Mouse (Mus musculus): Measurements from ENCODE around the gene Actn2. TPM values are rescaled to one million over a fixed set of nuclear protein-coding genes. Genes with fewer than 3 reads are reported as not detected.

Actn2 gene
- polyA plus RNA-seq, 1 experiment from 2014 or later = not detected

DNA sequence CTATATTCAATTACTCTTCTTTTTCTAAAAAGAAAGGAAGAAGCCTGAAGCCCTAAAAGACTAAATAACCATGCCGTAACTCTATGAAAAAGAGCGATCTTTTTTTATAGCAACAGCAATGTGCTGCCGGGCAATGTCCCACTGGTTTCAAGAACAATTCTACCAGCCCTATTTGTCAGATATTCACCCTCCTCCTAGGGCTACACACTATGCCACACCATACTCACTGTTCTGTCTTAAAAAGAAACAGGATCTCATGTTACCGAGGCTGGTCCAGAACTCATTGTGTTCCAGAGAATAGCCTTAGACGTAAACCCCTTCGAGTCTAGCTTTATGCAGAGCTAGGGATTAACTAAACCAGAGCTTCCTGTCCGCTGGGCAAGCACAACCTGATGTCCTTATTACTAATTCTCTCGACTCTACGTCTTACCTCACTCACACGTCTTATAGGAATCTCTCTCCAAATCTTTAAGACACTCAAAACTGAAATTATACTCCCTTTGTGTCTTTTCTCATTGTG is 83.6 kb downstream of the Actn2 start:
- Histone ChIP-seq H3K4me3 (ENCODE audit: inconsistent target) (peak overlapping the region; percentile 97), H3K36me3 (ENCODE audit: inconsistent target) (no peaks in the 10 kb centered on the region), H3K79me2 (ENCODE audit: inconsistent target) (peaks cover 44% of the 10 kb centered on the region), H3K27ac (peak overlapping the region; percentile 77)
- 6% methylated on average over 10 of the region's 10 CpGs for WGBS (ENCODE audit: missing documents)

GRCm38 (mm10) chr13:12255911-12256705 is 84.5 kb downstream of the Actn2 start:
- Histone ChIP-seq H3K27ac (peak overlapping the region; percentile 77), H3K36me3 (ENCODE audit: inconsistent target) (no peaks in the 10 kb centered on the region), H3K79me2 (ENCODE audit: inconsistent target) (peaks cover 44% of the 10 kb centered on the region), H3K4me3 (ENCODE audit: inconsistent target) (peak overlapping the region; percentile 97)
- 10% methylated on average over 3 of the region's 3 CpGs for WGBS (ENCODE audit: missing documents)

- H3K27ac ChIP-seq = no peak overlapping the region
- 97% methylated on average over 3 of the region's 3 CpGs for WGBS (ENCODE audit: missing documents)
- peaks cover 30% of the 10 kb centered on the region for H3K79me2 ChIP-seq (ENCODE audit: inconsistent target)
- H3K4me3 ChIP-seq (ENCODE audit: inconsistent target) = no peak overlapping the region
- H3K36me3 ChIP-seq (ENCODE audit: inconsistent target) = peaks cover 46% of the 10 kb centered on the region
Observed at GRCm38 (mm10) chr13:12250496-12250895, 90.1 kb downstream of the Actn2 start.

DNA sequence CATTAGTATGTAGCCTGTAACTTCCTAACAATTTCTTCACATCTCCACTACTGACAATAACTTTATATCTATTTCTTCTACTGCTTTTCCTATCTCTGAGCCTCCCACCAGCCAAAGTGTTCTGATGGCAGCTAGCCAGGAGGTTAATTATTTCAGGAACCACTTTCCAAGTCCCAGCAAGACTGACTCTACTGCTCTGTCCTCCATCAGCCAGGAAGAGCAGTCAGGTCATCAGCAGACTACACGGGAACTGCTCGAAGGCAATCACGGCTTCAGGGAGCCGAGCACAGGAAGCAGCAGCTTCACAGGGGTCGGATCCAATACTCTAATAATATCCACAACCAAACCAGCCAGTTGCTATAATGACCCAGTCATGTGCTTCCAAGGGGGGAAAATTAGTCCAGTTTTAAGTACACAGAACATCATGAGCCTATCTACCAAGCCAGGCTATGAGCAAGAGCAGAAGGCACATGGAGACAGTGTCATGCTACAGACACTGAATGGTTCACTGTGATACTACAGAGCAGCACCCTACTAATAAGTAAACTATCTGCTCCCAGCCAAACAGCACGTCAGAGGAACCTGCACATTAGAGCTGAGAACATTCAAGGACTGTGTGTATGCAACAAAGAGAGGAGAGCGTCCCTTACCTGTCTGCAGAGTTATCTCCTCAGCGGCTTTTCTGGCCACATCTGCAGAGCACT is 91.2 kb downstream of the Actn2 start:
- peaks cover 53% of the 10 kb centered on the region for H3K36me3 ChIP-seq (ENCODE audit: inconsistent target)
- H3K79me2 ChIP-seq (ENCODE audit: inconsistent target) = peaks cover 18% of the 10 kb centered on the region
- no peak overlapping the region for H3K4me3 ChIP-seq (ENCODE audit: inconsistent target)
- no peak overlapping the region for H3K27ac ChIP-seq
- WGBS (ENCODE audit: missing documents) = 93% methylated on average over 8 of the region's 8 CpGs

GRCm38 (mm10) chr13:12245938-12246337 is 94.6 kb downstream of the Actn2 start:
- Histone ChIP-seq H3K27ac (no peak overlapping the region), H3K36me3 (ENCODE audit: inconsistent target) (peaks cover 87% of the 10 kb centered on the region), H3K4me3 (ENCODE audit: inconsistent target) (no peak overlapping the region), H3K79me2 (ENCODE audit: inconsistent target) (no peaks in the 10 kb centered on the region)
- 94% methylated on average over 2 of the region's 2 CpGs for WGBS (ENCODE audit: missing documents)

DNA sequence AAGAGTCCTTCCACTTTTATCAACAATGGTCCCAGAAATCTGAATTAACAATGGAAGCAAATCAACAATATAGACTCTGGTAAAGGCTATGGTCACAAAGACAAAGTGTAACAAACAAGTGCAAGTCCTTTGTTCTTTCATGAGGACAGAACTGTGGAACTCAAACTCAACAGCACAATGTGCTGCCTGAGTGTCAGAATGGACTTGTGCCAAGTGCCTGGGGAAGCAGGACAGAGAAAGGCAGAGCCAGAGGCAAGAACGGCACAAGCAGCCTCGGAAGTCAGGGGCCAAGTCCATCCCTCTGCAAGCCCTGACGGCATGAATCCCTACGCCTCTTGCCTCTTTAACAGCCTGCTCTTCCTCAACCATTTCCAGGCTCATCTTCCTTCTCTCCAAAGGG is 96.6 kb downstream of the Actn2 start:
- Histone ChIP-seq H3K27ac (no peak overlapping the region), H3K36me3 (ENCODE audit: inconsistent target) (peaks cover 81% of the 10 kb centered on the region), H3K4me3 (ENCODE audit: inconsistent target) (no peak overlapping the region), H3K79me2 (ENCODE audit: inconsistent target) (no peaks in the 10 kb centered on the region)
- 96% methylated on average over 4 of the region's 4 CpGs for WGBS (ENCODE audit: missing documents)

DNA sequence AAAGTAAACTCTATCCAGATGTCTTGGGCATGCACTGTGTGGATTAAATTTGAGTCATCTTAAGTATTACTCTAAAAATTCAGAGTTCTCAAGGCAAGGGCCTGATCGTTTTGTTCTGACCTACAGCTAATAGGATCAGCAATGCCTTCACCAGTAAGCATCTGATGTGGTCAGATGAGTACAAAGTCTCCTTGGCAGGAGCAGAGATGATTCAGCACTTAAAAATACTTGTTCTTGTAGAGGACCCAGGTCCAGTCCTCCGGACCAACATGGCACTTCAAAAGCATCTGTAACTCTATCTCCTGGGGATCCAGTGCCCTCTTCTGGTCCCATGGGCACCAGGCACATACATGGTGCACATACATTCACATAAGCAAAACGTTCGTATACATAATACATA is 108.4 kb downstream of the Actn2 start:
- Histone ChIP-seq H3K4me3 (ENCODE audit: inconsistent target) (no peak overlapping the region), H3K79me2 (ENCODE audit: inconsistent target) (no peaks in the 10 kb centered on the region), H3K36me3 (ENCODE audit: inconsistent target) (peaks cover 71% of the 10 kb centered on the region), H3K27ac (no peak overlapping the region)
- WGBS (ENCODE audit: missing documents) = 91% methylated on average over 4 of the region's 4 CpGs

DNA sequence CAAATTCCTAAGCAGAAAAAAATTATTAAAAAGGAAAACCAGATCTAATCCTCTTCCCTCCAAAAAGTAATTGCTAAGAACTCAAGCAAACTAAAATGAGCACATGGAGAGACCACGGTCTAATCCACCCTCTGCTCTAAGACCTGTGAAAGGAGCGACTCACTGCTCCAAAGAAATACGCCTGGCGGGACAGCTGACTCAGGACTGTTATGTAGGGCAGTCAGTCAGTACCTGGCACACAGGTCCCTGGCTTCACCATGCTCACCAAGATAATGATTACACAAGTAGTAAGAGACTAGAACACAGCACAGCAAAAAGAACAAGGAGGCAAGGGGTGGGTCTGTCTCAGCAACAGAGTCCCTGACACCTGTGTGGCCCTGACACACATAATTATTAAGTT is 112.3 kb downstream of the Actn2 start:
- Histone ChIP-seq H3K4me3 (ENCODE audit: inconsistent target) (no peak overlapping the region), H3K79me2 (ENCODE audit: inconsistent target) (no peaks in the 10 kb centered on the region), H3K36me3 (ENCODE audit: inconsistent target) (peaks cover 83% of the 10 kb centered on the region), H3K27ac (no peak overlapping the region)
- WGBS (ENCODE audit: missing documents) = 98% methylated on average over 4 of the region's 4 CpGs

DNA sequence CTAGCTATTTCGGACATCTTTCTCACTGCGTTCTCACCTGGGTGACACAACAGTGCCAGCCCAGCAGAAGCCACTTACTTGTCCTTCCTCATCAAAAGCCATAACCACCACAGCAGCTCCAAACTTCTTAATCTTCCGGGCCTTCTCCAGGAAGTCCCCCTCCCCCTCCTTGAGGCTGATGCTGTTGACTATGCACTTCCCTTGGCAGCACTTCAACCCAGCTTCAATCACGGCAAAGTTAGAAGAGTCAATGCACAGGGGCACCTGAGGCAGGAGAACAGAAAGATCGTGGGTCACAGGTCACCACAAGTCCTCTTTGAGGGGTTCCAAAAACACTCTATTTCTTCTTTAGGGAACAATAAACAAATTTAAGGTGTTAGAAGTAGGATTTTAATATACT is 113.0 kb downstream of the Actn2 start:
- H3K79me2 ChIP-seq (ENCODE audit: inconsistent target) = no peaks in the 10 kb centered on the region
- H3K4me3 ChIP-seq (ENCODE audit: inconsistent target) = no peak overlapping the region
- H3K27ac ChIP-seq = no peak overlapping the region
- WGBS (ENCODE audit: missing documents) = 79% methylated on average over 5 of the region's 5 CpGs
- H3K36me3 ChIP-seq (ENCODE audit: inconsistent target) = peaks cover 83% of the 10 kb centered on the region

Other genes with a start within 250 kb of the Actn2 start
- gene Ryr2, start 233.8 kb downstream of the Actn2 start, polyA plus RNA-seq (2018) = not detected in 3 replicates
- gene Mtr, start 82.6 kb downstream of the Actn2 start, polyA plus RNA-seq (2018) = 15.4 to 18.4 TPM (median 17.3 TPM) in 3 replicates
- 17.9 to 41.6 TPM (median 21.2 TPM) in 3 replicates for gene Heatr1, start 54.3 kb upstream of the Actn2 start, polyA plus RNA-seq (2018)
- 118 to 198 TPM (median 152 TPM) in 3 replicates for gene Lgals8, start 124.2 kb upstream of the Actn2 start, polyA plus RNA-seq (2018)
- gene Edaradd, start 179.7 kb upstream of the Actn2 start, polyA plus RNA-seq (2018) = 0.06 to 0.11 TPM (median 0.11 TPM) in 3 replicates
- 12.2 to 14.0 TPM (median 12.9 TPM) in 3 replicates for gene Ero1lb, start 225.1 kb upstream of the Actn2 start, polyA plus RNA-seq (2018)

Measured in macrophage (primary cell).